Mouse (Mus musculus): ENCODE measurements at regions not wholly inside any gene's neighbourhood (a gene's known extent, or its start where the extent isn't known, plus 50 kb on each side); places are given as distances from the start of the nearest gene placed in this dataset.
A peak's percentile ranks its signal among the peaks of the same experiment; 100 is the strongest.

DNA sequence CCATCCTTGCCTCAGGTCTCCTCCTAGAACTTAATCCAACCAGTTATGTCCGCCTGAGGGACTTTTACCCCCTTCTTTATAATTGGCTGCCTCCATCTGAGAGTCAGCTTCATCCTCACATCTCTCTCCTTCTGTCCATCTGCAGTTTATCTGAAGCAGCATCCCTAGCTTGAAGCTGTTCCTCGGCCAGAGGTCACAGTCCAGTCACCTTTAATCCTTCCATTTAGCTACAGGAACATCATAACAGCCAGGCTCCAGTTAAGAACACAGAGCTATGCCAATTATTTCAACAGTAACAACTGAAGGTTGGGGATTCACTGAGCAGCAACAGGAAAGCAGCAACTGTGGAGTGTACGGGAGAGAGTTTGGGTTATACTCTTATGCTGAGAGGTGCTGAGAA lies 179.0 kb downstream of the Ice1 start:
- DNase-seq (ENCODE audit: low spot score in 2 of 2) = no peak

DNA sequence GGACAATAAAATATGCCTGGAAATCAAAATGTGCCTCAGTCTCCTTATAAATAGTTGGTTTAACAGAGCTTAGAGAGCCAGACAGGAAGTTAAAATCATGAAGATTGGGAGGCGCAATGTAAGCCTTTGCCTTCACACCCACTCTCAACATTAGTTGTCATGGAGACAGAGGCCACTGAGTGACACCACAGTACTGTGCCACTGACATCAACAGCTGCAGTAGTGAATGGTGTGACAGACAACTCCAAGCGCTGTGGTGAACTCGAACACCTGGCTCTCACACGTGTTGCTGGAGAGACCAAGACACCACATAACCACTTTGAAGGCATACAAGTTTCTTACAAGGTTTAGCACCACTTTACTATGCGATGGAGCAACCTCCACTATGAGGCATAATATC lies 172.4 kb downstream of the Ice1 start:
- DNase-seq (ENCODE audit: low spot score in 2 of 2) = no peak

DNA sequence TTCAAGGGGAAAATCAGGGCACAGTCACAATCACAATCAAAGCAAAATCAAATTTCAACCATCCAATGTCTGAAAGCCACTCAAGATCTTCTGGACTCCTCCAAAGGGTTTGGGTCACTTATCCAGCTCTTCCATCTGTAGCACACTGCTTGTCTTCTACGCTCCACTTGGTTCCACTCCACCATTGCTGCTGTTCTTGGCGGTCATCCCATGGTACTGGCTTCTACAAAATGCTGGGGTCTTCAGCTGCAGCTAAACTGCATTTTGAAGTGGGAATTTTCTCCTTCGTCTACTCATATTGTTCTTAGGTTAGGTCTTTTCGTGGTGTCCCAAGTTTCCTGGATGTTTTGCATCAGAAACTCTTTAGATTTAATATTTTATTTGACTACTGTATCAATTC lies 162.7 kb downstream of the Ice1 start:
- no peak for DNase-seq (ENCODE audit: low spot score in 2 of 2)

DNA sequence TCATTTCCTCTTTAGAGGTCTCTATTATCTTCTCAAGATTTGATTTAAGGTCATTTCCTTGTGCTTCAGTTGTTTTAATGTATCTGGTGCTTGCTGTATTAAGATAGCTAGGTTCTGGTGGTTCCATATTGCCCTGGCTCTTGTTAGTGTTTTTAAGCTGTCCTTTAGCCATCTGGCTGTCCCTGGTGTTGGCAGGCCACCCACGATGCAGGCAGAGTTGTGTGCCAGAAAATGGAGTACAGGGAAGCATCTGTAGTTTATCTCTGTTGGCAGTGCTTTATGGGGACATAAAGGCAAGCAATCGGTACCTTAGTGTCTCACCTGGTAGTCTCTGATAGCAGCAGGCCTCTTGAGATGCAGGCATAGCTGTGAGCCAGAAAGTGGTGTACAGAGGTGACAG lies 162.1 kb downstream of the Ice1 start:
- peak; percentile 28 to 29 for DNase-seq (ENCODE audit: low spot score in 2 of 2)

DNA sequence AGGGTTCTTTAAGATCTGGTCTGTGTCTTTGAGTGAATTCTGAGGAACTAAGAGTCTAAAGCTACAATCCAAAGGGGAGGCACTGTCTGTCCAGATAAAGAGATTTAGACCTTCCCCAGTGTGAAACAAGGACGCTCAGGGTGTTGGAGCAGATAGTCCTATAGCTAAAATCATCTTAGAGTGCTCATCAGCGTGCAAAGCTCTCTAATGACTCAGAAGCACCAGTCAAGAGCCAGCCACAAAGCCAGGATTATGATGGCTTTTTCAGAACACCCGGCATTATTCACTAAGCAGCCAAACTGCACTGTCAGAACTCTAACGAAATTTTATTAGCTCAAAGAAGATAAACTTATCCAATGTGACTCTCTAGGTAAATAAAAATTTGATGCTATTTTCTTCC lies 138.1 kb downstream of the Ice1 start:
- peak in 1 of 2 experiments; percentile 20 for DNase-seq (ENCODE audit: low spot score in 2 of 2)
